In genomic region chr6:48426956-48427355, GRCm38 (mm10) we compare ENCODE assay signal across 22 mouse cellular contexts. TPM values are rescaled to one million over a fixed set of nuclear protein-coding genes. Genes with fewer than 3 reads are reported as not detected.
DNase-seq lines count a peak whose midpoint lies in the region; ATAC-seq and TF ChIP-seq lines count a peak whose summit lies in the region.
"Had no signal": no experiment of that assay in that cellular context is flagged by ENCODE, and none has a peak within 500 bp of the region (broad histone marks: within the 10 kb centered on the region; RNA-seq: fewer than 3 reads in every experiment).

No protein-coding gene starts in this region.

- no peak overlapping the region for H3K4me3 ChIP-seq in stomach, postnatal 0 days (ENCODE audit: low read depth, low read length)
- H3K4me3 ChIP-seq: embryonic facial prominence, embryonic 10.5 days; embryonic facial prominence, embryonic 12.5 days; forebrain, embryonic 13.5 days; forebrain, embryonic 15.5 days had no signal

- no peak for TF ChIP-seq CTCF in stomach, postnatal 0 days (IDR thresholded peaks at IDR 0.05; ENCODE audit: low read depth)

- H3K4me1 ChIP-seq in stomach, postnatal 0 days (replicated peaks; ENCODE audit: control insufficient read depth, insufficient read depth): no peaks in the 10 kb centered on the region
- H3K4me1 ChIP-seq: forebrain, embryonic 13.5 days; forebrain, embryonic 15.5 days had no signal

- H3K9ac ChIP-seq in stomach, postnatal 0 days (ENCODE audit: low read length): no peak overlapping the region
- H3K9ac ChIP-seq: embryonic facial prominence, embryonic 12.5 days; forebrain, embryonic 13.5 days; forebrain, embryonic 15.5 days; forebrain, postnatal 0 days had no signal

- ATAC-seq in stomach, postnatal 0 days (ENCODE audit: low FRiP score, low TSS enrichment): no peak
- ATAC-seq: activated CD4-positive, CD25-positive, alpha-beta regulatory T cell, adult 4 months; CD4-positive, CD25-positive, alpha-beta regulatory T cell, adult 4 months; forebrain, embryonic 13.5 days; forebrain, embryonic 15.5 days; forebrain, postnatal 0 days had no signal

- intact Hi-C loops in left cerebral cortex, postnatal 10 days (cut with DNase I): no loop called here

- DNase-seq in MN1 (ENCODE audit: low spot score): peak; percentile 18
- DNase-seq in NIH3T3 (ENCODE audit: low read depth): peak; percentile 29
- no peak for DNase-seq in left cerebral cortex, postnatal 10 days (ENCODE audit: extremely low spot score in 1 of 2, low spot score in 2 of 2)
- no peak for DNase-seq in adrenal gland, adult 2 months
- no peak for DNase-seq in stomach, postnatal 0 days (ENCODE audit: low spot score)
- DNase-seq: adrenal gland, postnatal 10 days; adrenal gland, postnatal 25 days; B cell, adult 2 months; cerebellum, adult 11 months; cerebellum, adult 2 months; cerebellum, adult 9-10 months; cerebellum, postnatal 10 days; cerebellum, postnatal 25 days; forebrain, postnatal 0 days had no signal

- H3K36me3 ChIP-seq in stomach, postnatal 0 days (ENCODE audit: control insufficient read depth, insufficient read depth, low read length): no peaks in the 10 kb centered on the region
- H3K36me3 ChIP-seq: embryonic facial prominence, embryonic 10.5 days; embryonic facial prominence, embryonic 12.5 days; forebrain, embryonic 15.5 days; G1E had no signal

- no peak overlapping the region for H3K4me2 ChIP-seq in stomach, postnatal 0 days (replicated peaks; ENCODE audit: low read depth)
- H3K4me2 ChIP-seq: embryonic facial prominence, embryonic 12.5 days; forebrain, embryonic 13.5 days; forebrain, embryonic 15.5 days had no signal

- no peaks in the 10 kb centered on the region for H3K9me3 ChIP-seq in stomach, postnatal 0 days (ENCODE audit: control insufficient read depth, low read length)
- H3K9me3 ChIP-seq: embryonic facial prominence, embryonic 10.5 days; embryonic facial prominence, embryonic 12.5 days; forebrain, embryonic 13.5 days; forebrain, embryonic 15.5 days; G1E had no signal

- no peak overlapping the region for H3K27ac ChIP-seq in stomach, postnatal 0 days (replicated peaks)
- H3K27ac ChIP-seq: embryonic facial prominence, embryonic 10.5 days; embryonic facial prominence, embryonic 12.5 days; forebrain, embryonic 13.5 days; forebrain, embryonic 15.5 days had no signal

- 76% methylated on average over 5 of the region's 5 CpGs for WGBS in stomach, postnatal 0 days

- no peak for TF ChIP-seq EP300 in stomach, postnatal 0 days (optimal IDR thresholded peaks at IDR 0.05)

- no peaks in the 10 kb centered on the region for H3K27me3 ChIP-seq in stomach, postnatal 0 days (ENCODE audit: control insufficient read depth, insufficient read depth, low read length)
- H3K27me3 ChIP-seq: CH12.LX; embryonic facial prominence, embryonic 12.5 days; forebrain, embryonic 13.5 days; forebrain, embryonic 15.5 days had no signal

RNA-seq across cellular contexts. Expression of gene Zfp467, which starts 18.7 kb away (rescaled TPM):
- total RNA-seq in left cerebral cortex, postnatal 10 days (2021): 10 to 100 TPM; 20.8 to 21.0 TPM
- total RNA-seq in adrenal gland, adult 2 months (2021): 10 to 100 TPM; 47.3 to 53.6 TPM
- polyA plus RNA-seq in adrenal gland, adult 2 months (2012; rRNA removed): 119 and 124 TPM in 2 replicates
- 24.2 and 29.5 TPM in 2 replicates for polyA plus RNA-seq in stomach, postnatal 0 days (2015; fragmentation: Nextera tagmentation; extraction: Ambion mirVana)

RNA-seq across cellular contexts. Expression of gene Sspo, which starts 21.1 kb away (rescaled TPM):
- total RNA-seq in left cerebral cortex, postnatal 10 days (2021): 1 to 10 TPM in 1 of 2 experiments, under 1 TPM in 1; 0.36 to 1.5 TPM
- 1 to 10 TPM; 2.7 to 3.5 TPM for total RNA-seq in adrenal gland, adult 2 months (2021)
- polyA plus RNA-seq in adrenal gland, adult 2 months (2012; rRNA removed): 8.4 and 12.3 TPM in 2 replicates
- 0.04 and 0.07 TPM in 2 replicates for polyA plus RNA-seq in stomach, postnatal 0 days (2015; fragmentation: Nextera tagmentation; extraction: Ambion mirVana)
- polyA plus RNA-seq: G1E had no signal

RNA-seq across cellular contexts. Expression of gene Krba1, which starts 31.6 kb away (rescaled TPM):
- total RNA-seq in left cerebral cortex, postnatal 10 days (2021): 10 to 100 TPM; 50.3 to 53.0 TPM
- 10 to 100 TPM; 30.9 to 31.3 TPM for total RNA-seq in adrenal gland, adult 2 months (2021)
- 42.5 and 55.2 TPM in 2 replicates for polyA plus RNA-seq in adrenal gland, adult 2 months (2012; rRNA removed)
- 5.4 and 7.8 TPM in 2 replicates for polyA plus RNA-seq in stomach, postnatal 0 days (2015; fragmentation: Nextera tagmentation; extraction: Ambion mirVana)
- polyA plus RNA-seq: G1E had no signal

Comparison
In these comparisons a context has a peak if more than half of its experiments do, and no peak if none do; other contexts are left out.
1. DNase-seq: peak in MN1 (single experiment) and NIH3T3 (single experiment); none in left cerebral cortex, postnatal 10 days (0 of 2), adrenal gland, adult 2 months (single experiment) and stomach, postnatal 0 days (single experiment).